Mouse (Mus musculus): ENCODE data around the gene Gnai2. TPM values are rescaled to one million over a fixed set of nuclear protein-coding genes. Genes with fewer than 3 reads are reported as not detected.

The Gnai2 gene
- polyA plus RNA-seq, 1 experiment, result 499 TPM

DNA sequence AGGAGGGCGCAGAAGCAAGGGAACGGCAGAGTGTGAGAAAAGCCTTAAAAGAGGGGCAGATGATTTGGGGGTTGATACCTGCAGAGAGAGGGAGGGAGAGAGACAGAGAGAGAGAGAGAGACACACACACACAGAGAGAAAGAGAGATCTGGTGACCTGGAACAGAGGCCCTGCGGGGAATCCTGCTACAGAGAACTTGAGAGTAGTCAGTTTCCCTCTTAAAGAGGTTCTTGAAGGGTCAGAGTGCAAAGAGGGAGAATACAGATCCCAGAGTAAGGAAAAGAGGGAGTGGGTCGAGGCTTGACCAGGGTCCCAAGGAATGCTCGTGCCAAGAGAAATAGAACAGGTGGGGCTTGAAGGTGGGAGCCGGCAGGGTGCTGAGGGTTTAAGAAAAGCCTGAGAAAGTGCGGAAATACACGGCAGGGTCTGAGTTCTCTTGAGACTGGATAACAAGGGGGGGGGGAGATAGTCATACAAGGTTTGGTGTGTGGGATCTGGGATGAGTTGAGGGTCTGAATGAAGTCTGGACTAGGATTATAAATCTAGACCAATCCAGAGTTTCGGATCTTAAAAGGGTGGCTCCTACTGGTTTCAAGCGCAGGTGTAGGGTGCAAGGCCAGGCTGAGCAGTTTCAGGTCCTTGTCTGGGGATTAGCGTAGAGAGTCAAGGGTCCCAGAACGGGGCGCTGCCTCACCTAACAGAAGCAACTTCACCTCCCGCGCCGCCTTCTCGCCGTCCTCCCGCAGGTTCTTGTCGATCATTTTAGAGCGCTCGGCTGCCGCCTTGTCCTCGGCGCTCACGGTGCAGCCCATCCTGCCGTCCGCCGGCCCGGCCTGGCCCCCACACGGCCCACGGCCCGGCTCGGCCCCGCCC is 525 bp downstream of the Gnai2 start:
- Histone ChIP-seq H3K4me2 (ENCODE audit: low read depth) (peak overlapping the region; percentile 58), H3K4me3 (peak overlapping the region; percentile 97), H3K36me3 (ENCODE audit: control insufficient read depth, insufficient read depth) (no peaks in the 10 kb centered on the region), H3K79me2 (ENCODE audit: control insufficient read depth, insufficient read depth) (peaks cover 54% of the 10 kb centered on the region), H3ac (ENCODE audit: control insufficient read depth, insufficient read length) (peak overlapping the region; percentile 81), H3K27me3 (ENCODE audit: control insufficient read depth, insufficient read depth, insufficient read length) (no peaks in the 10 kb centered on the region)
- TF ChIP-seq USF1 (IDR thresholded peaks at IDR 0.05; ENCODE audit: low read depth), result no peak
- TF ChIP-seq REST (IDR thresholded peaks at IDR 0.05; ENCODE audit: insufficient read depth, insufficient read length), result no peak
- no peak for TF ChIP-seq E2F4 (IDR thresholded peaks at IDR 0.05; ENCODE audit: insufficient read depth)
- peak in 1 of 3 experiments; percentile 2 for TF ChIP-seq MYOD1 (IDR thresholded peaks at IDR 0.05; ENCODE audit: control insufficient read depth in 1 of 3, insufficient read length in 2 of 3, low read depth in 2 of 3)

- peaks cover 62% of the 10 kb centered on the region for H3K79me2 ChIP-seq (ENCODE audit: control insufficient read depth, insufficient read depth)
- peak; percentile 44 for TF ChIP-seq POLR2AphosphoS2 (IDR thresholded peaks at IDR 0.05; ENCODE audit: insufficient read length, low read depth)
- TF ChIP-seq MAX (IDR thresholded peaks at IDR 0.05; ENCODE audit: low read depth), result no peak
- H3K27me3 ChIP-seq (ENCODE audit: control insufficient read depth, insufficient read depth, insufficient read length), result no peaks in the 10 kb centered on the region
- no peaks in the 10 kb centered on the region for H3K36me3 ChIP-seq (ENCODE audit: control insufficient read depth, insufficient read depth)
- peak overlapping the region; percentile 81 for H3ac ChIP-seq (ENCODE audit: control insufficient read depth, insufficient read length)
- H3K4me3 ChIP-seq, result peak overlapping the region; percentile 97
- H3K4me2 ChIP-seq (ENCODE audit: low read depth), result peak overlapping the region; percentile 58
Observed at GRCm38 (mm10) chr9:107633661-107634405, 1.3 kb downstream of the Gnai2 start.

- H3K36me3 ChIP-seq (ENCODE audit: control insufficient read depth, insufficient read depth), result no peaks in the 10 kb centered on the region
- peak overlapping the region; percentile 97 for H3K4me3 ChIP-seq
- peak overlapping the region; percentile 81 for H3ac ChIP-seq (ENCODE audit: control insufficient read depth, insufficient read length)
- TF ChIP-seq MYOD1 (IDR thresholded peaks at IDR 0.05; ENCODE audit: control insufficient read depth in 1 of 3, insufficient read length in 2 of 3, low read depth in 2 of 3) (peak in 1 of 3 experiments; percentile 56), REST (IDR thresholded peaks at IDR 0.05; ENCODE audit: insufficient read depth, insufficient read length) (no peak), TCF12 (IDR thresholded peaks at IDR 0.05; ENCODE audit: insufficient read depth, poor library complexity, severe bottlenecking) (no peak), USF1 (IDR thresholded peaks at IDR 0.05; ENCODE audit: low read depth) (no peak), E2F4 (IDR thresholded peaks at IDR 0.05; ENCODE audit: insufficient read depth) (no peak), TCF3 (IDR thresholded peaks at IDR 0.05; ENCODE audit: insufficient read length, low read depth) (no peak), CEBPB (IDR thresholded peaks at IDR 0.05; ENCODE audit: insufficient read depth, poor library complexity, severe bottlenecking) (no peak), MYOG (IDR thresholded peaks at IDR 0.05; ENCODE audit: control insufficient read depth in 1 of 3, insufficient read depth in 1 of 3, insufficient read length in 2 of 3, low read depth in 2 of 3) (peak in 1 of 3 experiments; percentile 30), POLR2A (IDR thresholded peaks at IDR 0.05; ENCODE audit: insufficient read length, low read depth) (peak; percentile 97), MAX (IDR thresholded peaks at IDR 0.05; ENCODE audit: low read depth) (no peak), POLR2AphosphoS2 (IDR thresholded peaks at IDR 0.05; ENCODE audit: insufficient read length, low read depth) (peak; percentile 96), SRF (IDR thresholded peaks at IDR 0.05; ENCODE audit: control insufficient read depth, insufficient read length, low read depth) (no peak)
- peak overlapping the region; percentile 100 for H3K4me2 ChIP-seq (ENCODE audit: low read depth)
- H3K79me2 ChIP-seq (ENCODE audit: control insufficient read depth, insufficient read depth), result peaks cover 68% of the 10 kb centered on the region
- H3K27me3 ChIP-seq (ENCODE audit: control insufficient read depth, insufficient read depth, insufficient read length), result no peaks in the 10 kb centered on the region
Observed at GRCm38 (mm10) chr9:107633091-107633660, 2.0 kb downstream of the Gnai2 start.

DNA sequence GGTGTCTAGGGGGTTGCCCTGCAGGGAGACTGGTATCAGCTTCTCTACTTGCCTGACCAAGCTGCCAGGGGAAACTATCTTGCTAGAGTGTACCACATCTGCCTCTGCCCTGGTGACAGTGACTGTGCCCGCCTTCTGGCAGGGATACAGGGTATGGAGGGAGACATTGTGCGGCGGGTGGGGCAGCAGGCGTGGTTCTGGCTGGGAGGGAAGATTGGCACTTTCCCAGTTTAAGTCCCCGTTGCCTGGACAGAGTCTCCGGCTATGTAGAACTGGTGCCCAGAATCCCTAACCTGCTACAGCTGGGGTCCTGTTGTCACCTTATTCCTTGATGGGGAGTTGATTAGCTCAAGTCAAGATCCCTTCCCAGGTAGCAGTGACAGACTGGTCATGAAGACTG is 2.7 kb downstream of the Gnai2 start:
- Histone ChIP-seq H3K79me2 (ENCODE audit: control insufficient read depth, insufficient read depth) (peaks cover 72% of the 10 kb centered on the region), H3K36me3 (ENCODE audit: control insufficient read depth, insufficient read depth) (no peaks in the 10 kb centered on the region), H3K4me3 (peak overlapping the region; percentile 97), H3K27me3 (ENCODE audit: control insufficient read depth, insufficient read depth, insufficient read length) (no peaks in the 10 kb centered on the region), H3K4me2 (ENCODE audit: low read depth) (peak overlapping the region; percentile 100), H3ac (ENCODE audit: control insufficient read depth, insufficient read length) (peak overlapping the region; percentile 81)
- TF ChIP-seq MYOG (IDR thresholded peaks at IDR 0.05; ENCODE audit: control insufficient read depth in 1 of 3, insufficient read depth in 1 of 3, insufficient read length in 2 of 3, low read depth in 2 of 3), result peak in 1 of 3 experiments; percentile 17
- TF ChIP-seq MYOD1 (IDR thresholded peaks at IDR 0.05; ENCODE audit: control insufficient read depth in 1 of 3, insufficient read length in 2 of 3, low read depth in 2 of 3), result peak in 1 of 3 experiments; percentile 41
- TF ChIP-seq TCF12 (IDR thresholded peaks at IDR 0.05; ENCODE audit: insufficient read depth, poor library complexity, severe bottlenecking), result no peak

GRCm38 (mm10) chr9:107631861-107632260 is 3.3 kb downstream of the Gnai2 start:
- Histone ChIP-seq H3K4me2 (ENCODE audit: low read depth) (peak overlapping the region; percentile 100), H3K79me2 (ENCODE audit: control insufficient read depth, insufficient read depth) (peaks cover 79% of the 10 kb centered on the region), H3ac (ENCODE audit: control insufficient read depth, insufficient read length) (no peak overlapping the region), H3K27me3 (ENCODE audit: control insufficient read depth, insufficient read depth, insufficient read length) (no peaks in the 10 kb centered on the region), H3K4me3 (peak overlapping the region; percentile 97), H3K36me3 (ENCODE audit: control insufficient read depth, insufficient read depth) (no peaks in the 10 kb centered on the region)
- TF ChIP-seq CEBPB (IDR thresholded peaks at IDR 0.05; ENCODE audit: insufficient read depth, poor library complexity, severe bottlenecking) (no peak), TCF3 (IDR thresholded peaks at IDR 0.05; ENCODE audit: insufficient read length, low read depth) (no peak), MAX (IDR thresholded peaks at IDR 0.05; ENCODE audit: low read depth) (no peak)

Measured in myocyte (in vitro differentiated cells).